Mouse (Mus musculus): Measurements from ENCODE around the gene Gm21988. TPM values are rescaled to one million over a fixed set of nuclear protein-coding genes. Genes with fewer than 3 reads are reported as not detected.

The Gm21988 gene
- polyA plus RNA-seq, 3 experiments from 2014 or later = 2.7 to 11.1 (median 6.1) TPM

GRCm38 (mm10) chr11:70235254-70235900, 4.3 kb downstream of the Gm21988 start:
- no peak for ATAC-seq

GRCm38 (mm10) chr11:70234497-70234896, 5.1 kb downstream of the Gm21988 start:
- no peak for ATAC-seq

- ATAC-seq = no peak
Observed at GRCm38 (mm10) chr11:70234037-70234436, 5.6 kb downstream of the Gm21988 start.

- ATAC-seq = no peak
Observed at GRCm38 (mm10) chr11:70233016-70233415, 6.6 kb downstream of the Gm21988 start.

- no peak for ATAC-seq
Observed at GRCm38 (mm10) chr11:70232546-70232945, 7.1 kb downstream of the Gm21988 start.

GRCm38 (mm10) chr11:70230239-70230727, 9.3 kb downstream of the Gm21988 start:
- ATAC-seq = peak; percentile 69

- ATAC-seq = peak; percentile 16
Observed at GRCm38 (mm10) chr11:70229260-70230010, 10.2 kb downstream of the Gm21988 start, which contains the start of gene Bcl6b. TSS of gene Bcl6b (minus strand) at chr11:70229798.

- ATAC-seq = peak; percentile 73
Observed at GRCm38 (mm10) chr11:70228828-70229227, 10.8 kb downstream of the Gm21988 start.

- ATAC-seq = no peak
Observed at GRCm38 (mm10) chr11:70227661-70228245, 11.9 kb downstream of the Gm21988 start.

GRCm38 (mm10) chr11:70227126-70227525, 12.5 kb downstream of the Gm21988 start:
- ATAC-seq = no peak

GRCm38 (mm10) chr11:70226602-70226890, 13.1 kb downstream of the Gm21988 start:
- ATAC-seq = no peak

GRCm38 (mm10) chr11:70225798-70226601, 13.6 kb downstream of the Gm21988 start:
- no peak for ATAC-seq

GRCm38 (mm10) chr11:70223724-70224123, 15.9 kb downstream of the Gm21988 start:
- no peak for ATAC-seq

GRCm38 (mm10) chr11:70221603-70222500, 17.8 kb downstream of the Gm21988 start:
- ATAC-seq = no peak

- ATAC-seq = peak; percentile 94
Observed at GRCm38 (mm10) chr11:70220731-70221602, 18.7 kb downstream of the Gm21988 start, which contains the start of gene Slc16a13. TSS of gene Slc16a13 (minus strand) at chr11:70221064.

GRCm38 (mm10) chr11:70220323-70220722, 19.3 kb downstream of the Gm21988 start:
- no peak for ATAC-seq

- ATAC-seq = no peak
Observed at GRCm38 (mm10) chr11:70219873-70220272, 19.8 kb downstream of the Gm21988 start.

GRCm38 (mm10) chr11:70218741-70219470, 20.7 kb downstream of the Gm21988 start:
- ATAC-seq = no peak

- ATAC-seq = no peak
Observed at GRCm38 (mm10) chr11:70218039-70218438, 21.6 kb downstream of the Gm21988 start.

GRCm38 (mm10) chr11:70216103-70216502, 23.5 kb downstream of the Gm21988 start:
- ATAC-seq = no peak
